Mouse (Mus musculus): ENCODE measurements around the gene Nkx1-1.
A peak's percentile ranks its signal among the peaks of the same experiment; 100 is the strongest.

Nkx1-1 gene

DNA sequence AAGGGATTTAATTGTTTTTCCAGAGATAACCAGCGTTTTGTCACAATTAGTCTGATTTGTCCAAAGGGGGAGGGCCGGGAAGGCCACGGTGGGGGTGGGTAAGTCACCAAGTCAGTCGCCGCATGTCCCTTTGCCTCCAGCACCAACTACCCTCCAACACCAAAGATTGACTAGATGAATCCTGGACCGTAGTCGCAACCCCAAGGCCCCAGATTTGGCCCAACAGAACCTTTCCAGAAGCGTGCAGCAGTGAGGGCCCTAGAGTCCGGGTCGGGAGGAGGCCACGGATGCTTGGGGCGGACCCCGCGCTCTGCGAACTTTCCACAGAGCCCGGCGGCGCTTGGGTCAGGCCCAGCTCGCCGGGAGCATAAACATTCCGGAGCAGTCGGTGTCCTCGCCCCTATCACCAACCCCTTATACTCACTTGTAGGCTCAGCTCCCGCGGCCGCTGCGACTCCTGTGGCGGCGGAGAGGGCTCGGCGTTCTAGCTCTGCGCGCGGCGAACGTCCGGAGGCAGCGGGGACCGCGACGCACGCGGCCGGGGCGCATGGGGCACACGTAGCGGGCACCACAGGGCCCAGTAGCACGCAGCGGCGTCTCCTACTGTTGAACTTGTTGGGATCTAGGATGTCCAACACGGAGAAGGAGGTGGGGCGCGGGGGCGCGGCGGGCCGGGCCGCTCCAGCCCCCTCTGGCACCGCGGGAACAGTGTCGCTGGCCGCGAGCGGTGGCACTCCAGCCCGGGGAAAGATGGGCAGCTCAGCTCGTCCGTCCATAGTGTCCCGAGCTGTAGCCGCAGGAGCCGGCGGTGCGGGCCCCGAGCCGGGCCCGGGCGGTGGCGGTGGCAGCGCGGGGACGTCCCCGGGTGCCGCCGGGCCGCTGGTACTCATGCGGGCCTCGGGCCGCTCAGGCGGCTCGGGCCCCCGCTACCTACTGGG lies at the start of gene Nkx1-1:
Gene Nkx1-1, minus strand, starts transcription at position 776 of the 938 bp plus-strand sequence.
- no peak for DNase-seq (ENCODE audit: low spot score in 2 of 2)

DNA sequence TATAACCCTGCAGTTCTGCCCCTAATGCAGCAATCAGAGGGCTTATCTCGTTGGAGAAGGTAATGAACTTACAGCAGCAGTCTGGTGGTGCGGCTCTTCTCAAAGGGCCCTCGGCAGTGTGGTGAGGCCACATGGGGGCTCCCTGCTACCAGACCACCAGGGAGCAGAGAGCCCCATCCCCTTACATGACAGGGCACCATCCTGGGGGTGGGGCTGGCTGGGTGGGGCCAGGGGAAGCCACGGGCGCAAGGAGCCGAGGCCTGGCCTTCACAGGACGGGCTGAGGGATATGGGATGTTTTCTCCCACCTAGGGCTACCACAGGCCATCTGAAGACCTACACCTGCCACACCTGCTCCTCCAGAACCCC lies 47.5 kb upstream of the Nkx1-1 start:
- DNase-seq (ENCODE audit: low spot score in 2 of 2): no peak

DNA sequence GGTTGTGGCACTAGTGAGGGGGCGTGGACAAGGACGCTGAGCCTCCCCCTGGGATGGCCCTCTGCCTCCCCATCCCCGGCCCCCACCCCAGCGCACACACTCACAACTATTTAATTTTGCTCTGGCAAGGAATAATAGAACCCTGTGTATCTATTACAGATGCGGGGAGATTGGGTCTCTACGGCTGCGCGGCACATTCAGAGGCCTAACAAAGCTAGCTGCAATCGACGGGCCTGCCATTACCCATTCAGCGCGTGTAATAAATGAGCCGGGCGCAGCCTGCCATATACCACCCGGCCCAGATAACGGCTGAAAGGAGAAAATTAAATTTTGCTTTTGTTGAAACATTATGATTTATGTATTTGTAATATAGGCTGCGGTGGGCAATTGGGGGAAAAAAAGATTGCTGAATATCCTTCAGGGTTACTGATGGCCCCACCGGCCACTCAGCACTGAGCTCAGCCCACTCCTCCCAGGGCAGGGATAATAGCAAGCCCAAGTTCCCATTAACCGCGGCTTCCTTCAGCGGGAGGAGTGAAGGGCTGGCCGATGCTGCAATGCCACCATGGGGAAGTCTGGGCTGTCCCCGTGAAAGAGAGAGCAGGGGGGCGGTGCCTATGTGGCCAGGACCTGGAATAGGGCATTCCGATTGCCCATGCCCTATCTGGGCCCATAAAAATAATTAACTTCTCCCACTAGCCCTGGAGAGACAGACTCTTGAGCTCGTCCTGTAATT lies 47.0 kb upstream of the Nkx1-1 start:
- no peak for DNase-seq (ENCODE audit: low spot score in 2 of 2)

- no peak for DNase-seq (ENCODE audit: low spot score in 2 of 2)
Observed at GRCm38 (mm10) chr5:33465464-33465863, 31.7 kb upstream of the Nkx1-1 start.

DNA sequence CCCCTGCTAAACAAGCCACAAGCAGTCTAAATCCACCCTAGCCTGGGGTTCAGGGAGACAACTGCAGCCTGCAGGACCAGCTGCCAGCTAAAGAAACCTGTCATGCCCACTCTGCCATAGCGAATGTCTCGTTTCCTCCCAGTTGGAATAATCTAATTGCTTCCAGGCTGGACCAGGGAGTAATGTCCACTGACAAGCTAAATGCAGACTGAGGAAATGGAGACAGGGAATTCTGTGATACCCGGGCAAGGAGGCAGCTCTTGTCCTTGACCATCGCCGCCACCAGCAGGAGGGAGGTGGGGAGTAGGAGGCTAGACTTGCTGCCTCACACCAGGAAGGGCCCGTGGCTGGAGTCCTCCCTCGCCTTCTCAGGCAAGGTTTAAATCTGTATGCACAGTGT lies 30.6 kb upstream of the Nkx1-1 start:
- no peak for DNase-seq (ENCODE audit: low spot score in 2 of 2)

DNA sequence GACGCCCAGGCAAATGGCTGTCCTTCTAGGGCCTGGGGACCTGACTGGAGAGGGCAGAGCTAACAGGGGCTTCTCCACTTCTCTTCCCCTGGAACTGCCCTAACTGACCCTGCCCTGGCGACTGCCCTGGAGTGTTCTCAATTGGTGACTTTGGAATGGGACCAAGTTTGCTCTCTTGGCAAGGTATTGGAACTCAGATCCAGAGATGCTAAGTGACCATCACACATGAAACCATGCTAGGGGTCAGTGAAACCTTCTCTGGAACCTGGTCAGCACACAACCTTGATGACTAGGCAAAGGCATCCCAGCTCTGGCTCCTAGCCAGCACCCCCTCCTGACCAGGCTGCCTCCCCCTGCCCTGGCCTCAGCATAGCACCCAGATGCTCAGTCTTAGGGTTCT lies 25.3 kb upstream of the Nkx1-1 start:
- DNase-seq (ENCODE audit: low spot score in 2 of 2): no peak

- DNase-seq (ENCODE audit: low spot score in 2 of 2): no peak
Observed at GRCm38 (mm10) chr5:33458132-33458622, 24.4 kb upstream of the Nkx1-1 start.

DNA sequence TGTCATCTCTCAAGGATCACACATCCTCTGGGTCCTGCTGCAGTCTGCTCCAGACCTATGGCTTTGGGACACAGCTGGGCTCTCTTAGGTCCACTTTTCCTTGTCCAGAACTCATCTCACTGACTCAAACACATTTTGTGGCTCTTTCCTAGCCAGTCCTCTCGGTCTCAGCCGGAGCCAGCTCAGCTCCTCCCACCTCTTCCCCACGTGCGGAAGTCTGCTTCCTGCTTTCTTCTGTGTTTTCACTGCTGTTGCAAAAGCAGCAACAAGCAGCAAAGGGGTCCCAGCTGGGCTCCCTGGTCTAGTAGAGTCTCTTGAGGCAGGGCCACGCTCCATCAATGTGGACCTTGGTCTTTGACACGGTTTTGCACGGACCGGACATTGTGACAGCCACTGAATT lies 22.0 kb upstream of the Nkx1-1 start:
- DNase-seq (ENCODE audit: low spot score in 2 of 2): no peak

GRCm38 (mm10) chr5:33443794-33444193 lies 10.0 kb upstream of the Nkx1-1 start:
- no peak for DNase-seq (ENCODE audit: low spot score in 2 of 2)

DNA sequence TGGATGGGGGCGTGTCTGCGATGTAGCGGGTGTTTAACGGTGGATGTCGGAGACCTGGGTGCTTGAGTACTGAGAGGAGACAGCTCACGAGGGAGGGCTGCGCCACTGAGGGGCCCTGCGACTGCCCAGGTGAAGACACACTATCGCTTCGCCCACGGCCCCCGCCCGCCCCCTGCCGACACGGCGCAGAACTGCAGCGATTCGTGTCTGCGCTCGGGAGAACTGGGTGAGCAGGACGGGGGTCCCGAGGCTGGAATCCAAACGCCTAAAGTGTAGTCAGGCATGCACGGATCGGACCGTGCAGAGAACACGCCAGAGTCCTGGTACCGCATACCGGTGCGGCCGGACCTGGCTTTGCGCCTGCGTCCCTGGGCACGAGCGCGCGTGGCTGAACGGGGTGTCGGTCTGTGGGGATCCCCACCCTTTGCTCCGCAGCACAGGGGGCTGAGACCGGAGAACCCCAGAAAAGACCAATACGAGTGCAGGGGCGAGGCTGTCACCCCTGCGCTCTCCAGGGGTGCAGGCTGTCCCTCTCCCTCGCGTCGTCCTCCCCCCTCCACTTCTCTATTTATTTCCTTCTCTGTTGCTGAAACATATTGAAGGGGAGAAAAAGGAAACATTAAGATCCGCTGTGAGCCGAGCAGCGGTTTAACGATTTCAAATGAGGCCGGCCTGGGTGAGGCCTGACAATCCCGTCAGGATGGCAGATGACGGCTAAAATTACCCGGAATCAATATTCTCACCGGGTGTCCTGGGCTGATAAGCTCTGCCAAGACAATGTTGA lies 9.3 kb upstream of the Nkx1-1 start:
- peak in 1 of 2 experiments; percentile 7 for DNase-seq (ENCODE audit: low spot score in 2 of 2)

DNA sequence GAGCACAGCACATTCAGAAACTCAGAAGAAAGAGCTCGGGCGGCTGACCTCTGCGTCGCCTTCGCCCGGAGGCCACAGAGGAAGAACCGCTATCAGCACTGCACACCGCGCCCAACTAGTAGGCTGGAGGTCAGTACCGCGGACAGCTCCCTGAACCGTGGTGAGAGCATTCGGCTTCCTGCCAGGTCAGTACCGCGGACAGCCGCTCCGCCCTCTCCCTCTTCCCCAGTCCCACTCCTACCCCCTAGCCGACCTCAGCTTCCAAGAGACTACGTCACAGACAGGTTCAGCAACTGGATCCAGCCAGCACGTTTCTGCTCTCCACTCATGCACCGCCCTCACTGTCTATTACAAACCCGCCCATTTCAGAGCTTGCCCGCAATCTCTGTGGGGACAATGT lies 4.4 kb upstream of the Nkx1-1 start:
- peak; percentile 34 to 71 for DNase-seq (ENCODE audit: low spot score in 2 of 2)

GRCm38 (mm10) chr5:33435941-33436340 lies 2.2 kb upstream of the Nkx1-1 start:
- DNase-seq (ENCODE audit: low spot score in 2 of 2): no peak

DNA sequence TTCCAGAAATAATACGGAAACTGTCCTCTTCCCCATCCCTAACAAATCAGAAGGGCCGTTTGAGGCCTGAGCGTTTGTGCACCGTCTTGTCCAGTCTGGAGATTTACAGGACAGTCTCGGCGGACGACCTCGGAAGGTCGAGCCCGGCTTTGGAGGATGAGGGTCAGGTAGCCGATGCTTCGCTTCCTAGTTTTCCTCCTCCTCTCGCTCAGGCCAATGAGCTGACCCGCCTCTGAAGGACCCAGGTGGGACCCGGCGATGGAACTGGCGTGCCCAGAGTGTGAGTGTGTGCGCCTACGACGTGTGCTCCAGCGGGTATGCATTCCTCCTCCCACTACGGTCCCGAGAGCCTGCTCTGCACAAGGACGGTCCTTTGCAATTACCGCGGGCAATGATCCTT lies 1.4 kb upstream of the Nkx1-1 start:
- DNase-seq (ENCODE audit: low spot score in 2 of 2): no peak

GRCm38 (mm10) chr5:33434141-33434780 lies 485 bp upstream of the Nkx1-1 start:
- DNase-seq (ENCODE audit: low spot score in 2 of 2): no peak

DNA sequence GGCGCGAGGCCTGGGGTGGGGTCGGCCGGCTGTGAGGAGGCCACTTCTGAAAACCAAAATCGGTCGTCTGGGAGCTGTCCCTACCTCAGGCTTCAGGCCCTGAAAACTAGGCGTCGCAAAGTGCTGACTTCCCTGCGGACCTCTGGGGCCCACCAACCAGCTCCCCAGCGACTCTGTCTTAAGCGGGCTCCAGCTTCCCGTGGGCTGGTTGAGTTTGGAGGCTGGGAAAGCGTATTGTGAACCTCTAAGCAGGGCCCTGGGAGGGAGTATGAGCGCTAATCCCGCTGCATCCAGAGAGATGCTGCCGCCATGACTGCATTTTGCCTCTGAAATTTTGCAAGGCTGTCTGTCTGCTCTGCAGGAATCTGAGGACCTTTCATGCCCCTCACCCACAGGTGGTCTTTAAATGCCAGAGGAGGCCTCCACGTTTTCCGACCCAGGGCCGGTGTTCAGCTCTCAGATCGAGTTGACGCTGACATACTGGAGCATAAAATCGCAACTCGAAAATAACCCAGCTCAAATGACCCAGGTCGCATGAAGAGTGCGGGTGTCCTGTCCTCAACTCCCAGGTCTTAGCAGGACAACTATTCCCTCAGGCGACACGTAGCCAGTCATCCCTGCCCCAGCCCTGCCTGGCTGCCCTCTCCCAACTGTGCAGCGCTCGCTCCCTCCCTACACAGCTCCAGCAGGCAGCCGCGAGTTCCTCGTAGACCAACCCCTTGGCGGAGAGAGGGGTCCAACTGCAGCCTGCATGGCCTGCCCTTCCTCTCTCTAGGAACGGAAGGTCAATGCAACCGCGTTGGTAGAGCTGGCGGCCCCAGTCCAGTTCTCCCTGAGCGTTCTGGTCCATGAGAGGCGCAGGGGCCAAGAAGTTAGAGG lies 1.5 kb downstream of the Nkx1-1 start:
- no peak for DNase-seq (ENCODE audit: low spot score in 2 of 2)

- no peak for DNase-seq (ENCODE audit: low spot score in 2 of 2)
Observed at GRCm38 (mm10) chr5:33431173-33432005, 2.4 kb downstream of the Nkx1-1 start.

DNA sequence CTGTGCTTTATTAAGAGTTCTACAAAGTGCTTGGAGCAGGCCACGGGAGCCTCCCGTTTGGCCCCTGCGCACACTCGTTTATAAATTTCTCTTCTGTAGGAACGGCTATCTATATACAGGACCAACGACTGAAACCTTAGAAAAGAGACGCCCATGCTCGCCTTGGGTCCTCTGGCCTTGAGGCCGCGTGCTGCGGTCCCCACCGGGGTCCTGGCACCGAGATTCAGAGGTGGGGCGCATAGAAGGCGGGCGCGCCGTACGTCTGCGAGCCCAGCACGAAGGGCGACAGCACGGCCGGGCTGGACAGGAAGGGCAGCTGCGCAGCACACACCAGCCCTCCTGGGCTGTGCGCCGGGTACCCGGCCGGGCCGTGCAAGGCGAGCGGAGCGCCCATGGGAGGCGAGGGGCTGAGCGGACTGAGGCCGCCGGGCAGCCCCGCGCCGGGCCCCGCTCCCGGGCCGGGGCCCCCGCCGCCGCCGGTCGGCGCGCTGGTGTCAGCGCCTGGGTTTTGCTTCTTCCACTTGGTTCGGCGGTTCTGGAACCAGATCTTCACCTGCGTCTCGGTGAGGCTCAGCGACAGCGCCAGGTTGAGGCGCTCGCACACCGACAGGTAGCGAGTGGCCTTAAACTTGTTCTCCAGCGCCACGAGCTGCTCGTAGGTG lies 3.1 kb downstream of the Nkx1-1 start:
- no peak for DNase-seq (ENCODE audit: low spot score in 2 of 2)

DNA sequence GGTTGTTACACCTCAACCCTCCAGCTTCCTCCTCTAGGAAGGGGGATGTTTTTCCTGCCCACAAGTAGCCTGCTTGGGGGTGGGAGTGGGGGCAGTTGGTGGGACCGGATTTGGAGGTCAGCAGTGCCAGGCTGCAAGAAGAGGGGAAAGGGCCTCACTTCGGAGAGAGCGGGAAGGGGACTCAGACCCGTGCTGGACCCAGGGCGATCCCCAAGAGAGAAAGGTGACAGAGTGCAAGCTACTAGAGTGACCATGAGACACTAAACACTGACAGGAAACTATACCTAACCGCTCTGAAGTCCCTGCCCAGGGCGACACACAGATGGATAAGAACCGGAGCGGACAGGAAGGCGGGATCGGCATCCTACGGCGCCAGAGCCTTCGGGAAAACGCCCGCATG lies 3.7 kb downstream of the Nkx1-1 start:
- no peak for DNase-seq (ENCODE audit: low spot score in 2 of 2)

- DNase-seq (ENCODE audit: low spot score in 2 of 2): no peak
Observed at GRCm38 (mm10) chr5:33427461-33427860, 6.3 kb downstream of the Nkx1-1 start.

All from heart, adult 9 months (tissue).